Mouse (Mus musculus): ENCODE measurements around the gene Ptprd. TPM values are rescaled to one million over a fixed set of nuclear protein-coding genes. Genes with fewer than 3 reads are reported as not detected.

The Ptprd gene
- polyA plus RNA-seq, 1 experiment from 2014 or later: 66.9 TPM

GRCm38 (mm10) chr4:78142088-78142766, 69.5 kb downstream of the Ptprd start:
- H3K4me1 ChIP-seq: 0 out of 2 replicates have a peak, but pooled peaks cover 5% of the 10 kb centered on the region
- ATAC-seq (ENCODE audit: low FRiP score, low read depth): peak; percentile 88
- 46% methylated on average over 3 of the region's 3 CpGs for WGBS

GRCm38 (mm10) chr4:78110898-78111297, 100.9 kb downstream of the Ptprd start:
- no peaks in the 10 kb centered on the region for H3K9me3 ChIP-seq
- H3K36me3 ChIP-seq: no peaks in the 10 kb centered on the region
- H3K9ac ChIP-seq: no peak overlapping the region
- no peak overlapping the region for H3K4me3 ChIP-seq
- H3K4me2 ChIP-seq (replicated peaks): no peak overlapping the region
- H3K27ac ChIP-seq: no peak overlapping the region
- peak; percentile 57 for ATAC-seq (ENCODE audit: low FRiP score, low read depth)
- no peaks in the 10 kb centered on the region for H3K4me1 ChIP-seq
- 21% methylated on average over 3 of the region's 3 CpGs for WGBS
- no peaks in the 10 kb centered on the region for H3K27me3 ChIP-seq (replicated peaks)

More at GRCm38 (mm10) chr4:78142088-78142766, 69.5 kb downstream of the Ptprd start:
- Histone ChIP-seq H3K9me3 (no peaks in the 10 kb centered on the region), H3K27me3 (replicated peaks) (no peaks in the 10 kb centered on the region), H3K36me3 (no peaks in the 10 kb centered on the region), H3K9ac (no peak overlapping the region), H3K4me3 (no peak overlapping the region), H3K27ac (no peak overlapping the region), H3K4me2 (replicated peaks) (no peak overlapping the region)

GRCm38 (mm10) chr4:78097526-78097925, 114.2 kb downstream of the Ptprd start:
- H3K4me2 ChIP-seq (replicated peaks): no peak overlapping the region
- no peak for ATAC-seq (ENCODE audit: low FRiP score, low read depth)

GRCm38 (mm10) chr4:78082744-78083143, 129.0 kb downstream of the Ptprd start:
- Histone ChIP-seq H3K4me3 (no peak overlapping the region), H3K9me3 (no peaks in the 10 kb centered on the region), H3K27me3 (replicated peaks) (no peaks in the 10 kb centered on the region), H3K27ac (no peak overlapping the region), H3K36me3 (no peaks in the 10 kb centered on the region), H3K4me1 (no peaks in the 10 kb centered on the region), H3K4me2 (replicated peaks) (no peak overlapping the region), H3K9ac (no peak overlapping the region)
- ATAC-seq (ENCODE audit: low FRiP score, low read depth): peak; percentile 64

More at GRCm38 (mm10) chr4:78097526-78097925, 114.2 kb downstream of the Ptprd start:
- no peak overlapping the region for H3K27ac ChIP-seq
- H3K9ac ChIP-seq: no peak overlapping the region
- no peaks in the 10 kb centered on the region for H3K27me3 ChIP-seq (replicated peaks)
- no peak overlapping the region for H3K4me3 ChIP-seq
- H3K36me3 ChIP-seq: no peaks in the 10 kb centered on the region
- no peaks in the 10 kb centered on the region for H3K4me1 ChIP-seq
- no peaks in the 10 kb centered on the region for H3K9me3 ChIP-seq

GRCm38 (mm10) chr4:78077499-78077898, 134.3 kb downstream of the Ptprd start:
- ATAC-seq (ENCODE audit: low FRiP score, low read depth): no peak
- Histone ChIP-seq H3K4me2 (replicated peaks) (no peak overlapping the region), H3K27ac (no peak overlapping the region), H3K4me3 (no peak overlapping the region), H3K27me3 (replicated peaks) (no peaks in the 10 kb centered on the region), H3K36me3 (no peaks in the 10 kb centered on the region), H3K9ac (no peak overlapping the region), H3K9me3 (no peaks in the 10 kb centered on the region), H3K4me1 (no peaks in the 10 kb centered on the region)

- Histone ChIP-seq H3K4me3 (no peak overlapping the region), H3K36me3 (no peaks in the 10 kb centered on the region), H3K27ac (no peak overlapping the region), H3K27me3 (replicated peaks) (no peaks in the 10 kb centered on the region), H3K4me1 (no peaks in the 10 kb centered on the region), H3K4me2 (replicated peaks) (no peak overlapping the region), H3K9ac (no peak overlapping the region), H3K9me3 (no peaks in the 10 kb centered on the region)
- 88% methylated on average over 1 of the region's 1 CpGs for WGBS
- no peak for ATAC-seq (ENCODE audit: low FRiP score, low read depth)
Measured at GRCm38 (mm10) chr4:78077087-78077486, 134.7 kb downstream of the Ptprd start.

- H3K27me3 ChIP-seq (replicated peaks): no peaks in the 10 kb centered on the region
- no peak for ATAC-seq (ENCODE audit: low FRiP score, low read depth)
- no peaks in the 10 kb centered on the region for H3K36me3 ChIP-seq
- H3K9ac ChIP-seq: no peak overlapping the region
- H3K9me3 ChIP-seq: no peaks in the 10 kb centered on the region
- H3K4me3 ChIP-seq: no peak overlapping the region
- 81% methylated on average over 5 of the region's 5 CpGs for WGBS
- no peak overlapping the region for H3K27ac ChIP-seq
- no peak overlapping the region for H3K4me2 ChIP-seq (replicated peaks)
- no peaks in the 10 kb centered on the region for H3K4me1 ChIP-seq
Measured at GRCm38 (mm10) chr4:78038401-78038800, 173.4 kb downstream of the Ptprd start.

GRCm38 (mm10) chr4:78002065-78002464, 209.7 kb downstream of the Ptprd start:
- Histone ChIP-seq H3K9me3 (no peaks in the 10 kb centered on the region), H3K4me1 (no peaks in the 10 kb centered on the region), H3K36me3 (no peaks in the 10 kb centered on the region), H3K27ac (no peak overlapping the region), H3K9ac (no peak overlapping the region), H3K27me3 (replicated peaks) (no peaks in the 10 kb centered on the region), H3K4me2 (replicated peaks) (no peak overlapping the region), H3K4me3 (no peak overlapping the region)
- no peak for ATAC-seq (ENCODE audit: low FRiP score, low read depth)
- 26% methylated on average over 1 of the region's 1 CpGs for WGBS

GRCm38 (mm10) chr4:77992709-77993108, 219.1 kb downstream of the Ptprd start:
- H3K9ac ChIP-seq: no peak overlapping the region
- H3K9me3 ChIP-seq: no peaks in the 10 kb centered on the region
- H3K27me3 ChIP-seq (replicated peaks): no peaks in the 10 kb centered on the region
- no peak for ATAC-seq (ENCODE audit: low FRiP score, low read depth)
- no peaks in the 10 kb centered on the region for H3K36me3 ChIP-seq
- no peak overlapping the region for H3K4me2 ChIP-seq (replicated peaks)
- no peaks in the 10 kb centered on the region for H3K4me1 ChIP-seq
- H3K4me3 ChIP-seq: no peak overlapping the region
- H3K27ac ChIP-seq: no peak overlapping the region
- 83% methylated on average over 4 of the region's 4 CpGs for WGBS

GRCm38 (mm10) chr4:77982094-77982493, 229.7 kb downstream of the Ptprd start:
- Histone ChIP-seq H3K4me3 (no peak overlapping the region), H3K27me3 (replicated peaks) (no peaks in the 10 kb centered on the region), H3K27ac (no peak overlapping the region), H3K9ac (no peak overlapping the region), H3K4me1 (no peaks in the 10 kb centered on the region), H3K9me3 (no peaks in the 10 kb centered on the region), H3K4me2 (replicated peaks) (no peak overlapping the region), H3K36me3 (no peaks in the 10 kb centered on the region)
- WGBS: 93% methylated on average over 4 of the region's 4 CpGs
- ATAC-seq (ENCODE audit: low FRiP score, low read depth): no peak

- Histone ChIP-seq H3K27me3 (replicated peaks) (no peaks in the 10 kb centered on the region), H3K4me1 (no peaks in the 10 kb centered on the region), H3K9me3 (no peaks in the 10 kb centered on the region), H3K27ac (no peak overlapping the region), H3K4me2 (replicated peaks) (no peak overlapping the region), H3K9ac (no peak overlapping the region), H3K4me3 (no peak overlapping the region), H3K36me3 (no peaks in the 10 kb centered on the region)
- 24% methylated on average over 2 of the region's 2 CpGs for WGBS
- ATAC-seq (ENCODE audit: low FRiP score, low read depth): peak; percentile 21; the same call in 1 of the 2 replicates
Measured at GRCm38 (mm10) chr4:77961711-77962110, 250.1 kb downstream of the Ptprd start.

- Histone ChIP-seq H3K27ac (no peak overlapping the region), H3K27me3 (replicated peaks) (no peaks in the 10 kb centered on the region), H3K4me1 (no peaks in the 10 kb centered on the region), H3K36me3 (no peaks in the 10 kb centered on the region), H3K4me3 (no peak overlapping the region), H3K9me3 (no peaks in the 10 kb centered on the region), H3K9ac (no peak overlapping the region), H3K4me2 (replicated peaks) (no peak overlapping the region)
- WGBS: 86% methylated on average over 4 of the region's 4 CpGs
- no peak for ATAC-seq (ENCODE audit: low FRiP score, low read depth)
Measured at GRCm38 (mm10) chr4:77889489-77889888, 322.3 kb downstream of the Ptprd start.

- no peak for ATAC-seq (ENCODE audit: low FRiP score, low read depth)
- Histone ChIP-seq H3K9me3 (no peaks in the 10 kb centered on the region), H3K4me3 (no peak overlapping the region), H3K36me3 (no peaks in the 10 kb centered on the region), H3K4me2 (replicated peaks) (no peak overlapping the region), H3K27me3 (replicated peaks) (no peaks in the 10 kb centered on the region), H3K27ac (no peak overlapping the region), H3K4me1 (no peaks in the 10 kb centered on the region), H3K9ac (no peak overlapping the region)
- 70% methylated on average over 2 of the region's 2 CpGs for WGBS
Measured at GRCm38 (mm10) chr4:77880213-77880612, 331.5 kb downstream of the Ptprd start.

All from neural tube, embryonic 12.5 days (tissue).